In genomic region chr13:41015829-41016634, GRCm38 (mm10) we compare ENCODE assay signal across 8 mouse cellular contexts. TPM values are rescaled to one million over a fixed set of nuclear protein-coding genes. Genes with fewer than 3 reads are reported as not detected.
DNase-seq lines count a peak whose midpoint lies in the region; ATAC-seq and TF ChIP-seq lines count a peak whose summit lies in the region.

Gene Tmem14c, plus strand, starts transcription at chr13:41016292.

- peak; percentile 95 for DNase-seq in 416B (ENCODE audit: low read depth)
- DNase-seq in heart, adult 8-10 months (ENCODE audit: low spot score): peak; percentile 93
- DNase-seq in kidney, adult 9 months: peak; percentile 96
- DNase-seq in limb, embryonic 14.5 days (ENCODE audit: low spot score): peak; percentile 94
- DNase-seq in midbrain, postnatal 0 days (ENCODE audit: low spot score): peak; percentile 94
- peak; percentile 94 to 96 for DNase-seq in spleen, postnatal 14 days (ENCODE audit: low spot score in 2 of 2)

- no peaks in the 10 kb centered on the region for H3K9me3 ChIP-seq in embryonic facial prominence, embryonic 15.5 days (replicated peaks)
- no peaks in the 10 kb centered on the region for H3K9me3 ChIP-seq in limb, embryonic 14.5 days (ENCODE audit: control insufficient read depth, low read length)
- H3K9me3 ChIP-seq in midbrain, postnatal 0 days (ENCODE audit: low read length): no peaks in the 10 kb centered on the region

- peak within 1 kb of the TSS; percentile 58 for H3K9ac ChIP-seq in embryonic facial prominence, embryonic 15.5 days
- peak within 1 kb of the TSS; percentile 74 for H3K9ac ChIP-seq in limb, embryonic 14.5 days (ENCODE audit: low read depth, low read length, severe bottlenecking)
- peak within 1 kb of the TSS; percentile 9 for H3K9ac ChIP-seq in midbrain, postnatal 0 days (replicated peaks; ENCODE audit: low read length, poor library complexity, severe bottlenecking)

- TF ChIP-seq POLR2A in bone marrow, adult 2 months (IDR thresholded peaks at IDR 0.05; ENCODE audit: borderline replicate concordance, control insufficient read depth, low read depth, low read length): peak; percentile 97
- peak; percentile 77; the same call in 1 of the 2 replicates for TF ChIP-seq POLR2A in limb, embryonic 14.5 days (IDR thresholded peaks at IDR 0.05; ENCODE audit: borderline replicate concordance, extremely low read depth, insufficient read depth, insufficient read length)

- no peak for TF ChIP-seq CTCF in bone marrow, adult 2 months (IDR thresholded peaks at IDR 0.05; ENCODE audit: control insufficient read depth, insufficient read depth, low read length)
- TF ChIP-seq CTCF in midbrain, postnatal 0 days (IDR thresholded peaks at IDR 0.05): 0 out of 2 replicates have a peak, but pooled peaks have one; percentile 6

- H3K4me1 ChIP-seq in bone marrow, adult 2 months (ENCODE audit: control insufficient read depth, insufficient read depth, low read length): peaks cover 3% of the 10 kb centered on the region; the same call in 1 of the 2 replicates
- peaks cover 18% of the 10 kb centered on the region for H3K4me1 ChIP-seq in embryonic facial prominence, embryonic 15.5 days
- H3K4me1 ChIP-seq in limb, embryonic 14.5 days (ENCODE audit: control insufficient read depth, insufficient read depth, low read length): peaks cover 8% of the 10 kb centered on the region
- peaks cover 8% of the 10 kb centered on the region; the same call in 1 of the 2 replicates for H3K4me1 ChIP-seq in midbrain, postnatal 0 days (ENCODE audit: insufficient read depth, low read length)

- peak within 1 kb of the TSS; percentile 94 for H3K4me3 ChIP-seq in bone marrow, adult 2 months (replicated peaks; ENCODE audit: control insufficient read depth, low read depth, low read length)
- H3K4me3 ChIP-seq in embryonic facial prominence, embryonic 15.5 days (replicated peaks): peak within 1 kb of the TSS; percentile 73
- peak within 1 kb of the TSS; percentile 54 for H3K4me3 ChIP-seq in limb, embryonic 14.5 days (replicated peaks; ENCODE audit: low read length)
- H3K4me3 ChIP-seq in midbrain, postnatal 0 days (ENCODE audit: low read depth, low read length): peak within 1 kb of the TSS; percentile 56

- under 1% methylated on average over 43 of the region's 43 CpGs for WGBS in bone marrow, adult 2 months
- 1% methylated on average over 43 of the region's 43 CpGs for WGBS in embryonic facial prominence, embryonic 15.5 days
- WGBS in limb, embryonic 14.5 days: 1% methylated on average over 43 of the region's 43 CpGs
- WGBS in midbrain, postnatal 0 days: 1% methylated on average over 43 of the region's 43 CpGs

- peak within 1 kb of the TSS; percentile 89 for H3K27ac ChIP-seq in bone marrow, adult 2 months (ENCODE audit: control insufficient read depth, insufficient read depth, low read depth, low read length, poor library complexity)
- H3K27ac ChIP-seq in embryonic facial prominence, embryonic 15.5 days (replicated peaks): peak within 1 kb of the TSS; percentile 96
- peak within 1 kb of the TSS; percentile 77 for H3K27ac ChIP-seq in limb, embryonic 14.5 days (replicated peaks; ENCODE audit: low read depth, low read length)
- peak within 1 kb of the TSS; percentile 62 for H3K27ac ChIP-seq in midbrain, postnatal 0 days (ENCODE audit: low read depth, low read length)

- H3K27me3 ChIP-seq in embryonic facial prominence, embryonic 15.5 days: no peaks in the 10 kb centered on the region
- no peaks in the 10 kb centered on the region for H3K27me3 ChIP-seq in limb, embryonic 14.5 days (ENCODE audit: control insufficient read depth, insufficient read depth, low read length)
- no peaks in the 10 kb centered on the region for H3K27me3 ChIP-seq in midbrain, postnatal 0 days (ENCODE audit: insufficient read depth, low read length)

- peaks cover 57% of the 10 kb centered on the region for H3K36me3 ChIP-seq in embryonic facial prominence, embryonic 15.5 days
- H3K36me3 ChIP-seq in limb, embryonic 14.5 days (ENCODE audit: control insufficient read depth, insufficient read depth, low read length): peaks cover 42% of the 10 kb centered on the region
- H3K36me3 ChIP-seq in midbrain, postnatal 0 days (ENCODE audit: insufficient read depth, low read length): peaks cover 23% of the 10 kb centered on the region

- H3K4me2 ChIP-seq in embryonic facial prominence, embryonic 15.5 days (replicated peaks): peak within 1 kb of the TSS; percentile 61
- H3K4me2 ChIP-seq in limb, embryonic 14.5 days (replicated peaks; ENCODE audit: low read depth, low read length, severe bottlenecking): peak within 1 kb of the TSS; percentile 53
- H3K4me2 ChIP-seq in midbrain, postnatal 0 days (ENCODE audit: low read depth, low read length, poor library complexity, severe bottlenecking): peak within 1 kb of the TSS; percentile 58

- ATAC-seq in embryonic facial prominence, embryonic 15.5 days (ENCODE audit: insufficient number of reproducible peaks, low FRiP score, low TSS enrichment, low read depth): peak; percentile 98
- ATAC-seq in limb, embryonic 14.5 days (ENCODE audit: low FRiP score, low read depth): peak; percentile 99
- ATAC-seq in midbrain, postnatal 0 days (ENCODE audit: low FRiP score): peak; percentile 98

RNA-seq across cellular contexts. Expression of gene Tmem14c, which starts in this region (rescaled TPM):
- polyA plus RNA-seq in bone marrow, adult 2 months (2011; ENCODE audit: insufficient read depth, insufficient read length, low replicate concordance, missing spikeins): 304 and 383 TPM in 2 replicates
- polyA plus RNA-seq in embryonic facial prominence, embryonic 15.5 days (2015; fragmentation: Nextera tagmentation; extraction: Ambion mirVana): 192 and 201 TPM in 2 replicates
- total RNA-seq in heart, adult 8-10 months (2022): 100 to 1,000 TPM; 150 to 170 (median 160) TPM
- 110 and 122 TPM in 2 replicates for polyA plus RNA-seq in limb, embryonic 14.5 days (2012; rRNA removed)
- 220 and 229 TPM in 2 replicates for polyA plus RNA-seq in limb, embryonic 14.5 days (2014; fragmentation: Nextera tagmentation; extraction: Ambion mirVana)
- total RNA-seq in midbrain, postnatal 0 days (2014; rRNA removed): 34.3 and 54.6 TPM in 2 replicates
- polyA plus RNA-seq in midbrain, postnatal 0 days (2015; fragmentation: Nextera tagmentation; extraction: Ambion mirVana): 112 and 124 TPM in 2 replicates

Comparison
In these comparisons a context has a peak if more than half of its experiments do, and no peak if none do; other contexts are left out.
1. Peak in every context shown above with its lines: DNase-seq, ATAC-seq, H3K4me3 ChIP-seq and H3K27ac ChIP-seq.
2. H3K9ac ChIP-seq: peak in every context shown above with its lines; median percentile 74 in limb, embryonic 14.5 days; 58 in embryonic facial prominence, embryonic 15.5 days; 9 in midbrain, postnatal 0 days.